Mouse (Mus musculus) lung, embryonic 16.5 days (tissue): ENCODE measurements around the gene Synpo2l. TPM values are rescaled to one million over a fixed set of nuclear protein-coding genes. Genes with fewer than 3 reads are reported as not detected.

Experiments
- microRNA-seq: library from miRNA; unstranded; fragments of <30 nt; microRNA quantifications from one replicate; pipeline ENCODE4, GENCODE M21; 2016
- polyA plus RNA-seq: library from polyadenylated mRNA; unstranded; fragments of >200 nt; fragmentation: Nextera tagmentation; extraction: Ambion mirVana; gene quantifications from 2 replicates; pipeline ENCODE4 v1.2.1, GENCODE M21; 2015

Gene Synpo2l
- polyA plus RNA-seq, 1 experiment from 2014 or later = 6.2 TPM

Small RNAs within 50 kb of the gene (microRNA-seq; reads per million reads assigned to microRNA genes)
- 0.99 reads per million for gene Mir6946

Other genes starting within 250 kb of the Synpo2l start
- 2.2 and 5.6 TPM in 2 replicates for gene Cfap70, start 216.1 kb downstream of the Synpo2l start, polyA plus RNA-seq
- gene Anxa7, start 188.2 kb downstream of the Synpo2l start, polyA plus RNA-seq = 45.4 TPM in 2 replicates
- gene Mss51, start 171.5 kb downstream of the Synpo2l start, polyA plus RNA-seq = 0.45 and 1.0 TPM in 2 replicates
- gene Ppp3cb, start 121.8 kb downstream of the Synpo2l start, polyA plus RNA-seq = 34.2 and 39.0 TPM in 2 replicates
- gene Usp54, start 27.3 kb downstream of the Synpo2l start, polyA plus RNA-seq = 6.2 and 8.1 TPM in 2 replicates
- 1.8 and 7.9 TPM in 2 replicates for gene Myoz1, start 11.8 kb downstream of the Synpo2l start, polyA plus RNA-seq
- gene Sec24c, start 6.0 kb upstream of the Synpo2l start, polyA plus RNA-seq = 93.3 and 95.6 TPM in 2 replicates
- 29.4 and 30.7 TPM in 2 replicates for gene Fut11, start 26.6 kb upstream of the Synpo2l start, polyA plus RNA-seq
- 191 and 192 TPM in 2 replicates for gene Chchd1, start 34.7 kb upstream of the Synpo2l start, polyA plus RNA-seq
- gene Zswim8, start 39.2 kb upstream of the Synpo2l start, polyA plus RNA-seq = 29.3 and 30.4 TPM in 2 replicates
- 26.6 and 29.9 TPM in 2 replicates for gene Ndst2, start 66.2 kb upstream of the Synpo2l start, polyA plus RNA-seq
- 33.7 and 37.0 TPM in 2 replicates for gene Camk2g, start 125.7 kb upstream of the Synpo2l start, polyA plus RNA-seq
- 1.8 and 2.1 TPM in 2 replicates for gene Plau, start 168.3 kb upstream of the Synpo2l start, polyA plus RNA-seq